Mouse (Mus musculus) neural tube, embryonic 13.5 days (tissue): Measurements from ENCODE around the gene Hand2. TPM values are rescaled to one million over a fixed set of nuclear protein-coding genes. Genes with fewer than 3 reads are reported as not detected.

Experiments used
- ATAC-seq: fragments of 200-750 bp; cut with Nextera tagmentation; 2 replicates; pipeline ENCODE4 v1.8.0; 2017; ENCODE audit warnings: low read depth, mild to moderate bottlenecking, moderate TSS enrichment, moderate library complexity
- H3K27ac ChIP-seq: fragments of 300-500 bp; sonication (generic); replicated peaks from 2 replicates; pipeline ENCODE4 v1.5.1; 2015; ENCODE audit warnings: moderate library complexity, mild to moderate bottlenecking, inconsistent platforms
- H3K27me3 ChIP-seq: fragments of 300-500 bp; sonication (generic); 2 replicates; pipeline ENCODE4 v1.6.1; 2015; ENCODE audit warnings: mild to moderate bottlenecking, inconsistent platforms
- H3K36me3 ChIP-seq: fragments of 300-500 bp; sonication (generic); 2 replicates; pipeline ENCODE4 v1.6.1; 2015; ENCODE audit warnings: mild to moderate bottlenecking, inconsistent platforms
- H3K4me1 ChIP-seq: fragments of 300-500 bp; sonication (generic); replicated peaks from 2 replicates; pipeline ENCODE4 v1.6.1; 2015; ENCODE audit warnings: inconsistent platforms
- H3K4me2 ChIP-seq: fragments of 300-500 bp; sonication (generic); 2 replicates; pipeline ENCODE4 v1.6.1; 2015; ENCODE audit warnings: inconsistent platforms, mild to moderate bottlenecking, moderate library complexity
- H3K4me3 ChIP-seq: fragments of 300-500 bp; sonication (generic); 2 replicates; pipeline ENCODE4 v1.5.1; 2015; ENCODE audit warnings: mild to moderate bottlenecking, inconsistent platforms
- H3K9ac ChIP-seq: fragments of 300-500 bp; sonication (generic); 2 replicates; pipeline ENCODE4 v1.6.1; 2015; ENCODE audit warnings: moderate library complexity, mild to moderate bottlenecking, inconsistent platforms
- H3K9me3 ChIP-seq: fragments of 300-500 bp; sonication (generic); 2 replicates; pipeline ENCODE4 v1.6.1; 2016; ENCODE audit warnings: inconsistent platforms
- WGBS: fragments of 180-500 bp; shearing (Covaris S2); methylation state at CpG from one replicate; pipeline ENCODE4 v1.1.7; 2015; 5-methylcytosine and 5-hydroxymethylcytosine counted together
- polyA plus RNA-seq: library from polyadenylated mRNA; unstranded; fragments of >200 nt; fragmentation: Nextera tagmentation; extraction: Ambion mirVana; gene quantifications from 2 replicates; pipeline ENCODE4 v1.2.1, GENCODE M21; 2015

The Hand2 gene
- polyA plus RNA-seq, 1 experiment from 2014 or later, result 0.08 TPM

- 3% methylated on average over 27 of the region's 27 CpGs for WGBS
- Histone ChIP-seq H3K9ac (no peak overlapping the region), H3K27ac (no peak overlapping the region), H3K27me3 (peaks cover 99% of the 10 kb centered on the region), H3K4me1 (peaks cover 18% of the 10 kb centered on the region), H3K9me3 (no peaks in the 10 kb centered on the region), H3K36me3 (no peaks in the 10 kb centered on the region), H3K4me2 (no peak overlapping the region), H3K4me3 (no peak overlapping the region)
- no peak for ATAC-seq
Observed at GRCm38 (mm10) chr8:57326091-57327065, 5.6 kb downstream of the Hand2 start.

GRCm38 (mm10) chr8:57327281-57328160 is 6.7 kb downstream of the Hand2 start:
- H3K27ac ChIP-seq, result no peak overlapping the region
- WGBS, result 1% methylated on average over 29 of the region's 29 CpGs
- H3K4me2 ChIP-seq, result peak overlapping the region; percentile 29; the same call in 1 of the 2 replicates
- H3K9ac ChIP-seq, result no peak overlapping the region
- no peak for ATAC-seq
- no peak overlapping the region for H3K4me3 ChIP-seq
- H3K4me1 ChIP-seq, result peaks cover 10% of the 10 kb centered on the region
- H3K27me3 ChIP-seq, result peaks cover 99% of the 10 kb centered on the region
- no peaks in the 10 kb centered on the region for H3K9me3 ChIP-seq
- no peaks in the 10 kb centered on the region for H3K36me3 ChIP-seq

- Histone ChIP-seq H3K27me3 (peaks cover 99% of the 10 kb centered on the region), H3K4me1 (peaks cover 10% of the 10 kb centered on the region), H3K4me2 (peak overlapping the region; percentile 29), H3K9me3 (no peaks in the 10 kb centered on the region), H3K36me3 (no peaks in the 10 kb centered on the region), H3K27ac (no peak overlapping the region), H3K9ac (no peak overlapping the region), H3K4me3 (peak overlapping the region; percentile 1; the same call in 1 of the 2 replicates)
- whole genome bisulfite sequencing, result under 1% methylated on average over 42 of the region's 42 CpGs
- ATAC-seq, result peak; percentile 76
Observed at GRCm38 (mm10) chr8:57328161-57328920, 7.6 kb downstream of the Hand2 start.

- WGBS, result 1% methylated on average over 19 of the region's 19 CpGs
- peaks cover 99% of the 10 kb centered on the region for H3K27me3 ChIP-seq
- H3K36me3 ChIP-seq, result no peaks in the 10 kb centered on the region
- no peak overlapping the region for H3K9ac ChIP-seq
- H3K27ac ChIP-seq, result no peak overlapping the region
- no peak for ATAC-seq
- 0 out of 2 replicates have a peak overlapping the region, but pooled peaks have one; percentile 1 for H3K4me3 ChIP-seq
- no peaks in the 10 kb centered on the region for H3K9me3 ChIP-seq
- peaks cover 15% of the 10 kb centered on the region for H3K4me1 ChIP-seq
- H3K4me2 ChIP-seq, result peak overlapping the region; percentile 29
Observed at GRCm38 (mm10) chr8:57328931-57329341, 8.2 kb downstream of the Hand2 start.

GRCm38 (mm10) chr8:57330106-57330505 is 9.3 kb downstream of the Hand2 start:
- no peak overlapping the region for H3K4me3 ChIP-seq
- H3K4me2 ChIP-seq, result no peak overlapping the region
- ATAC-seq, result no peak
- H3K9ac ChIP-seq, result no peak overlapping the region
- H3K27me3 ChIP-seq, result peaks cover 100% of the 10 kb centered on the region
- WGBS, result 4% methylated on average over 2 of the region's 2 CpGs
- H3K4me1 ChIP-seq, result peaks cover 20% of the 10 kb centered on the region
- H3K36me3 ChIP-seq, result no peaks in the 10 kb centered on the region
- no peak overlapping the region for H3K27ac ChIP-seq
- H3K9me3 ChIP-seq, result no peaks in the 10 kb centered on the region

- Histone ChIP-seq H3K9me3 (no peaks in the 10 kb centered on the region), H3K9ac (no peak overlapping the region), H3K27me3 (peaks cover 100% of the 10 kb centered on the region), H3K4me1 (peaks cover 20% of the 10 kb centered on the region), H3K4me2 (no peak overlapping the region), H3K36me3 (no peaks in the 10 kb centered on the region), H3K27ac (no peak overlapping the region), H3K4me3 (no peak overlapping the region)
- no peak for ATAC-seq
- WGBS, result under 1% methylated on average over 29 of the region's 29 CpGs
Observed at GRCm38 (mm10) chr8:57331727-57332630, 11.2 kb downstream of the Hand2 start.

- Histone ChIP-seq H3K27ac (no peak overlapping the region), H3K4me2 (no peak overlapping the region), H3K36me3 (no peaks in the 10 kb centered on the region), H3K27me3 (peaks cover 100% of the 10 kb centered on the region), H3K9ac (no peak overlapping the region), H3K9me3 (no peaks in the 10 kb centered on the region), H3K4me3 (no peak overlapping the region), H3K4me1 (peaks cover 20% of the 10 kb centered on the region)
- whole genome bisulfite sequencing, result under 1% methylated on average over 26 of the region's 26 CpGs
- ATAC-seq, result no peak
Observed at GRCm38 (mm10) chr8:57332676-57333482, 12.1 kb downstream of the Hand2 start.

- Histone ChIP-seq H3K27me3 (peaks cover 100% of the 10 kb centered on the region), H3K9me3 (no peaks in the 10 kb centered on the region), H3K36me3 (no peaks in the 10 kb centered on the region), H3K27ac (no peak overlapping the region), H3K9ac (no peak overlapping the region), H3K4me3 (no peak overlapping the region), H3K4me2 (no peak overlapping the region), H3K4me1 (peaks cover 16% of the 10 kb centered on the region)
- 1% methylated on average over 9 of the region's 9 CpGs for WGBS
- ATAC-seq, result no peak
Observed at GRCm38 (mm10) chr8:57333483-57333770, 12.6 kb downstream of the Hand2 start.

GRCm38 (mm10) chr8:57333795-57334551 is 13.2 kb downstream of the Hand2 start:
- ATAC-seq, result no peak
- Histone ChIP-seq H3K4me1 (peaks cover 10% of the 10 kb centered on the region), H3K9ac (no peak overlapping the region), H3K4me3 (no peak overlapping the region), H3K9me3 (no peaks in the 10 kb centered on the region), H3K27me3 (peaks cover 100% of the 10 kb centered on the region), H3K4me2 (no peak overlapping the region), H3K27ac (no peak overlapping the region), H3K36me3 (no peaks in the 10 kb centered on the region)
- under 1% methylated on average over 41 of the region's 41 CpGs for WGBS

- Histone ChIP-seq H3K4me3 (no peak overlapping the region), H3K4me2 (no peak overlapping the region), H3K36me3 (no peaks in the 10 kb centered on the region), H3K9me3 (no peaks in the 10 kb centered on the region), H3K9ac (no peak overlapping the region), H3K4me1 (peaks cover 9% of the 10 kb centered on the region), H3K27me3 (peaks cover 100% of the 10 kb centered on the region), H3K27ac (no peak overlapping the region)
- 2% methylated on average over 5 of the region's 5 CpGs for WGBS
- ATAC-seq, result no peak
Observed at GRCm38 (mm10) chr8:57334714-57335113, 13.9 kb downstream of the Hand2 start.
